Mouse (Mus musculus) liver, adult 2 months (tissue): ENCODE measurements around the gene Tmco4. TPM values are rescaled to one million over a fixed set of nuclear protein-coding genes. Genes with fewer than 3 reads are reported as not detected.

Experiments used
- DNase-seq: peaks from one replicate; pipeline ENCODE4 v3.0.0-alpha.2; 2011; ENCODE audit warnings: low read depth, low spot score; ENCODE audit errors: extremely low read depth
- H3K27ac ChIP-seq: fragments of 200-500 bp; replicated peaks from 2 replicates; pipeline ENCODE4 v1.5.1; 2012; ENCODE audit warnings: low read depth, mild to moderate bottlenecking, control low read depth, inconsistent platforms, low read length; ENCODE audit not compliant: insufficient read depth
- H3K27me3 ChIP-seq: fragments of 200-500 bp; 2 replicates; pipeline ENCODE4 v1.6.1; 2012; ENCODE audit warnings: mild to moderate bottlenecking, moderate library complexity, low read length, inconsistent platforms; ENCODE audit not compliant: control insufficient read depth, insufficient read depth
- H3K36me3 ChIP-seq: fragments of 200-500 bp; 2 replicates; pipeline ENCODE4 v1.6.1; 2012; ENCODE audit warnings: low read length, inconsistent platforms; ENCODE audit not compliant: control insufficient read depth, insufficient read depth
- H3K4me1 ChIP-seq: fragments of 200-500 bp; 2 replicates; pipeline ENCODE4 v1.6.1; 2011; ENCODE audit warnings: low read length; ENCODE audit not compliant: control insufficient read depth, insufficient read depth
- H3K4me3 ChIP-seq: fragments of 200-500 bp; 2 replicates; pipeline ENCODE4 v1.5.1; 2011; ENCODE audit warnings: low read depth, mild to moderate bottlenecking, control low read depth, low read length, moderate library complexity; ENCODE audit not compliant: insufficient read depth
- H3K79me2 ChIP-seq: fragments of 200-500 bp; 2 replicates; pipeline ENCODE4 v1.6.1; 2012; ENCODE audit warnings: inconsistent platforms, mild to moderate bottlenecking, low read length, moderate library complexity; ENCODE audit not compliant: control insufficient read depth, insufficient read depth
- H3K9ac ChIP-seq: fragments of 200-500 bp; 2 replicates; pipeline ENCODE4 v1.6.1; 2012; ENCODE audit warnings: low read depth, mild to moderate bottlenecking, control low read depth, inconsistent platforms, low read length
- CTCF ChIP-seq: fragments of 200-500 bp; IDR thresholded peaks from 2 replicates; pipeline ENCODE4 v1.5.1; 2011; ENCODE audit warnings: low read depth, low read length, control low read depth
- POLR2A ChIP-seq: fragments of 200-500 bp; IDR thresholded peaks from 2 replicates; pipeline ENCODE4 v1.6.1; 2011; ENCODE audit warnings: low read length, control low read depth; ENCODE audit not compliant: insufficient read depth; ENCODE audit errors: extremely low read depth
- WGBS: fragments of 180-500 bp; shearing (Covaris S2); methylation state at CpG from one replicate; pipeline ENCODE4 v1.1.7; 2018; 5-methylcytosine and 5-hydroxymethylcytosine counted together
- polyA plus RNA-seq: library from polyadenylated mRNA; depleted of rRNA; stranded (reverse); fragments of >200 nt; gene quantifications from 2 replicates; pipeline ENCODE4 v1.2.3, GENCODE M21; 2012
- total RNA-seq: library from RNA; depleted of rRNA; stranded (reverse); fragments of >200 nt; gene quantifications from 2 replicates; pipeline ENCODE4 v1.2.3, GENCODE M21; 2014

Gene Tmco4
- total and polyA plus RNA-seq, 2 experiments: 10.2 to 15.3 TPM

- H3K27me3 ChIP-seq: peaks cover 6% of the 10 kb centered on the region
- 19% methylated on average over 28 of the region's 28 CpGs for WGBS
- DNase-seq: no peak
Measured at GRCm38 (mm10) chr4:139091478-139092355, 119.0 kb downstream of the Tmco4 start.

DNA sequence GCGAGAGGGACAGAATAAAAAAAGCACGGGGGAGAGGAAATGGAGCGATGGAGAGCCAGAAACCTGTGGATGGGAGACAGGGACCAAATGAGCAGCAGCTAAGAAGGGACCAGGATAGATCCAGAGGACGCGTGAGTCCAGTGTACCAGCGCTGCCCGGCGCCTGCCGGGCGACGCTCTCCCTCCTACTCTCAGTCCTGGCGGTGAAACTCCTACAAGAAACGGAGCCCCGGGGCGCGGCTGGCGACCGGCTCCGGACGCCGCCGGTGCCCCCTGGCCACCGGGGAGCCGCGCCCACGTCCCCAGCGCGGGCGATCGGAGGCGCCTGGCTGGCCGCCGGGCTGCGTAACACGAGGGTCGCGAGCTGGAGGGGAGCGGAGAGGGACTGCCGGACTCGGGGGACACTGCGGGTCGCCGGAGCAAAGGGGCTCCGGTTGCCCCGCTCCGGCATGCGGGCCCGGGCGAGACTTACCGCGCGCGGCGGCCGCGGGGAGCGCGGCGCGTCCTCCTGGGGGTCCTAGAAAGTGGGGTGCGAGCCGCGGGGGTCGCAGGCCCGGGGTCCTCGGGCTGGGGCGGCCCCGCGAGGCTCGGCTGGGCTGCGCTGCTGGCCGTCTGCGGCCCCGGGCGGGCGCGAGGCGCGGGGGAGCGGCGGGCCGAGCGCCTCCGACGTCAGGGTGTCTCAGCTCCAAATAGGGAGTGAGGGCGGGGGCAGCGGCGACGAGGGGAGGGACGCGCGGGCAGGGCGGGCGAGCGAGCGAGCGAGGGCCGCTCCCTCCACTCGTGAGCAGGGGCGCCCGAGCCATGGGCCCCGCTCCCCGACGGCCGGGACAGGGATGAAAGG is 119.9 kb downstream of the Tmco4 start, which contains the start of gene Nbl1:
Gene Nbl1, minus strand, starts transcription at position 638 of the 840 bp plus-strand sequence.
- TF ChIP-seq POLR2A (no peak), CTCF (no peak)
- WGBS: 2% methylated on average over 104 of the region's 105 CpGs
- Histone ChIP-seq H3K79me2 (no peaks in the 10 kb centered on the region), H3K4me3 (peak within 1 kb of the TSS; percentile 42; the same call in 1 of the 2 replicates), H3K9ac (peak within 1 kb of the TSS; percentile 45), H3K4me1 (no peaks in the 10 kb centered on the region), H3K36me3 (no peaks in the 10 kb centered on the region), H3K27me3 (peaks cover 6% of the 10 kb centered on the region), H3K27ac (no peak within 1 kb of the TSS)
- no peak for DNase-seq

More at GRCm38 (mm10) chr4:139091478-139092355, 119.0 kb downstream of the Tmco4 start:
- TF ChIP-seq POLR2A (no peak), CTCF (no peak)
- Histone ChIP-seq H3K4me3 (peak overlapping the region; percentile 20; the same call in 1 of the 2 replicates), H3K4me1 (no peaks in the 10 kb centered on the region), H3K9ac (no peak overlapping the region), H3K79me2 (no peaks in the 10 kb centered on the region), H3K36me3 (no peaks in the 10 kb centered on the region), H3K27ac (no peak overlapping the region)

- Histone ChIP-seq H3K27ac (no peak overlapping the region), H3K27me3 (peaks cover 6% of the 10 kb centered on the region), H3K4me3 (peak overlapping the region; percentile 25; the same call in 1 of the 2 replicates), H3K4me1 (no peaks in the 10 kb centered on the region), H3K9ac (no peak overlapping the region), H3K79me2 (no peaks in the 10 kb centered on the region), H3K36me3 (no peaks in the 10 kb centered on the region)
- TF ChIP-seq CTCF (no peak), POLR2A (no peak)
- DNase-seq: no peak
- 45% methylated on average over 13 of the region's 13 CpGs for WGBS
Measured at GRCm38 (mm10) chr4:139093196-139093530, 120.5 kb downstream of the Tmco4 start.

DNA sequence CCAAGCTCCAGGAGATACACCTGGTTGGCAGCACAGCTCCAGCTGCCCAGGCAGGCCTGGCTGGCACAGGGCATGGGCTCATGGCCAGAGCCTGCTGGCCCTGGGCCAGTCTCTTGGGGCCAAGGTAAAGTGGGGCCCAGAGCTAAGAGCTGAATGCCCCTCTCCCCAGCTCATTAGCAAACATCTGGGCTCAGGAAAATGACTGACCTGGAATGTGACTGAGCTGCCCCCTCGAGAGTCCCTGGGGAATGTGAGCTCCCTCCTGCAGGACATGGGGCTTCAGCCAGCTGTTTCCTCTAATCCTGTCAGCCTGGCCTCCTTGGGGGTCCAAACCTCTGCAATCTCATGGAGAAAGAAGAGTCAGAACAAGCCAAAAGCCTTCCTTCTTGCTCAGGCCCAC is 122.7 kb downstream of the Tmco4 start:
- Histone ChIP-seq H3K4me1 (no peaks in the 10 kb centered on the region), H3K9ac (no peak overlapping the region), H3K4me3 (no peak overlapping the region), H3K79me2 (no peaks in the 10 kb centered on the region), H3K36me3 (no peaks in the 10 kb centered on the region), H3K27me3 (peaks cover 6% of the 10 kb centered on the region), H3K27ac (no peak overlapping the region)
- DNase-seq: no peak
- 64% methylated on average over 1 of the region's 1 CpGs for WGBS
- TF ChIP-seq POLR2A (no peak), CTCF (no peak)

- WGBS: 38% methylated on average over 5 of the region's 5 CpGs
Measured at GRCm38 (mm10) chr4:139096201-139096600, 123.5 kb downstream of the Tmco4 start.

More at GRCm38 (mm10) chr4:139096201-139096600, 123.5 kb downstream of the Tmco4 start:
- Histone ChIP-seq H3K27me3 (peaks cover 6% of the 10 kb centered on the region), H3K4me3 (no peak overlapping the region), H3K36me3 (no peaks in the 10 kb centered on the region), H3K79me2 (no peaks in the 10 kb centered on the region), H3K9ac (no peak overlapping the region), H3K4me1 (no peaks in the 10 kb centered on the region), H3K27ac (no peak overlapping the region)
- no peak for DNase-seq
- TF ChIP-seq CTCF (no peak), POLR2A (no peak)
